Mouse (Mus musculus) telencephalon, adult 2 months (tissue): Measurements from ENCODE around the gene 1600002K03Rik.

Experiments used
- DNase-seq: peaks from one replicate; pipeline ENCODE4 v3.0.0-alpha.2; 2011; ENCODE audit warnings: low read depth, low spot score

Gene 1600002K03Rik

GRCm38 (mm10) chr10:80172527-80173292 lies at the start of gene 1600002K03Rik:
TSS of gene 1600002K03Rik (plus strand) at chr10:80172944.
- DNase-seq = peak; percentile 90

DNA sequence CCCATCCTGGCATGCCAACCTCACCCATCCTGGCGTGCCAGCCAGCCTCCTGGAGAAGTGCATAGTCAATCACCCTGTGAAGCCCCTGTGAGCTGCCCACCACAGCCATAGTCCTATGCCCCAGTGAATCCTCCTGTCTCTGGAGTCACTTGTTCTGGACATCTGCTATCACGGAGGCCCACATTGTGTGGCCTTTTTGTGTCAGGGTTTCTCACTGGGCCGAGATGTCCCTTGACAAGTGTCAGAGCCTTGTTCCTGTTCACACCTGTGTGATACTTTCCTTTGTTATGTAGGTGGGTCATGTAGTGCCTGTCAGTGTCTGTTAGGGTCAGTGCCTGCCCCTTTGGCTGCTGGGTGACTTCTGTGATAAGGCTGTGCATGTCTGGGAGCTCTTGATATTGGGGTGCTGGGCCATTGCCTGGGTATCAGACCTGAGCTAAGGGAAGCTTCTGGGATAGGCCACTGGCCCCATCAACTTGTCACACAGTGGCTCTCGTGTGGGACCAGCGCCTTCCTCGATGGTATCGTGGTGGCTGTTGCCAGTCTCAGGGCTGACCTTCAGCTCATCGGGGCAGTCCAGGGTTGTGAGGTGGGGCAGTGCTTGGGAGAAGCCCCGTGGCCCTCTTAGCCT lies 48.7 kb upstream of the 1600002K03Rik start:
- DNase-seq = no peak

- no peak for DNase-seq
Observed at GRCm38 (mm10) chr10:80127920-80128319, 44.8 kb upstream of the 1600002K03Rik start.

DNA sequence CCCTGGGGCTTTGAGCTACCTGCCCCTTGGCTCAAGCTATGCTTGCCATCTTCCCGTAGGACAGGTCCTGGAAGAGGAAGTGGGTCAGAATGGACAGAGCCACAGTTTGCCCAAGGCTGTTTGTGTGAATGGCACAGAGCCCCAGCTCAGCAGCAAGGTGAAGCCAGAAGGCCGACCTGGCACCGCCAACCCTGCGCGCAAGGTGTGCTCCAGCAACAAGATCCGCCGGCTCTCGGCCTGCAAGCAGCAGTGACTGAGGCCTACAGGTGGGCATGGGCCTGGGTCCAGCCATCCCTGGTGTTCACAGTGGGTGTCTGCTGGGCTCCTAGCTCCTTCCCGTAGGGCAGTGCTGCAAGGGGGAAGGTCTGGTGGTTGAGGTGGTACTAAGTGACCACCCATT lies 42.9 kb upstream of the 1600002K03Rik start:
- DNase-seq = no peak

DNA sequence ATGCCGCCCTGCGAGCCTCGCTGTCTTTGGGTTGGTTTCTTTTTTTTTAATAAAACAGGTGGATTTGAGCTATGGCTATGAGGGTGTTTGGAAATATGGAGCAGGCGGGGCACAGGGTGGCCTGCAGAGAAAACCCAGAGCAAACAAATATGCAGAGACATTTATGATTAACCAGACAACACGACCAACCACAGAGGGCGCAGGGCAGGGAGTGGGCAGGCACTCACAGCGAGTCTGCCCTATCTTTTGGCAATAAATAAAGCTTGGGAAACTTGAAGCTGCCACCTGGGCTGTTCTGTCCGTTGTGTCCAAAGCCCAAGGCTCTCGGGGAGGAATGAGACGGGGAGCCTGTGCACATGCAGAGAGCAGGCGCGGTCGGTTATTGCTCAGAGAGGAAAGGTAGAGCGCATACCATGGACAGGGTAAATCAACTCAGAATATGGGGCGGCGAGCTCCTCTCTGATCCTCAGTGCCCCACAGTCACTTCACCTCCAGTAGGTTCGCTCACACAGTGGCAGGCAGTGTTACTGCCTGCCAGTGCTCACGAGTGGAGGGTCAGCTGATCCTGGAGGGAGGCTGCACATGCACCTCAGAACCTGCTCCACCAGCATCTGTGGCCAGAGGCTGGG lies 42.2 kb upstream of the 1600002K03Rik start:
- no peak for DNase-seq

GRCm38 (mm10) chr10:80131316-80131951 lies 41.3 kb upstream of the 1600002K03Rik start:
- DNase-seq = no peak

DNA sequence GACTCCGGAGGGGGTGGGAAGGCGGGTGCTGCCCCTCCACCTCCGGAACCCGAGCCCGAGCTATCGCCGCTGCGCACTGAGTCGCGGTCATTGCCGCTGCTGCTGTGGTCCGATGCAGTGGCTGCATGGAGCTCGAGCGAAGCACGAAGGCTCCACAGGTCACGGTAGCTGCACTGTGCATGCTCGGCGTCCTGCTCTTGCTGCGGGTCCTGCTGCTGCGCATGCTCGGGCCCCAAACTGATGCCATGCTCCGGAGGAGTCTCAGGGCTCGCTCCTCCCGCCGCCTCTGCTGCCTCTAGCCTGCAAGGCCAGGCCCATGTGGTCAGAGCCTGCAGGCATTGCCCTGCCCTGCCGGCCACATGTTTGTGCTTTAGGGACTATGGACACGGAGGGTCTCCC lies 40.8 kb upstream of the 1600002K03Rik start:
- no peak for DNase-seq

- DNase-seq = no peak
Observed at GRCm38 (mm10) chr10:80133226-80133849, 39.4 kb upstream of the 1600002K03Rik start.

DNA sequence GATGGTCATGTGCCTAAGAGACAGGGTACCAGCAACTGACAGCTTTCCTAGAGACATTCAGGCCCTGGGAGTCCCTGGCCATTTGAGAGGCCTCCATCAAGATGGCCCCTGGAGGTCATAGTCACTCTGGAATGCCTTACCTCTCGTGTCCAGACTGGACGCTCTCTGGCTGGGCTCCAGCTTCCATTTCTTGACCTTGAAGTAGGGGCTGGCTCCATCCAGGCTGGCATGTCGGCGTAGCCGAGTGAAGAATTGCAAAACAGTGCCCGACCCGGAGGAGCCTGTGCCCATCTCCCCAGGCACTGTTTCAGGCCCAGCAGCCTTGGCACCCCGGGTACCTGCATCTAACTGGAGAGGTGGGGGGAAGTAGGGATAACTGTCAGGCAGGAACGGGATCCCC lies 38.3 kb upstream of the 1600002K03Rik start:
- no peak for DNase-seq

- DNase-seq = no peak
Observed at GRCm38 (mm10) chr10:80135161-80135560, 37.6 kb upstream of the 1600002K03Rik start.

DNA sequence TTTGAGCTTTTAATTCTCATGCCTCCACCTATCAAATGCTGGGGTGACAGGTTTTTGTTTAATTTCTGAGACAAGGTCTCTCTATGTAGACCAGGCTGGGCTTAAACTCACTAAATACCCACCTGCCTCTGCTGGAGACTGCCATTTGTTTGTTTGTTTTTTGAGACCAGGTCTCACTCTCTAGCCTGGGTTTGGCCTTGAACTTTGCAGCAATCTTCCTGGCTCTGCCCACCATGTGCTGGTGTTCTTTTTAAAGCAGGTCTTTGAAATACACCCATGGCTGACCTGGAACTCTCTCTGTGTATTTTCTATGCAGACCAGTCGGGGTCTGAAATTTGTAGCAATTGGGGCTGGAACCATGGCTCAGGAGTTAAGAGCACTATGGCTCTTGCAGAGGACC lies 37.1 kb upstream of the 1600002K03Rik start:
- DNase-seq = no peak

DNA sequence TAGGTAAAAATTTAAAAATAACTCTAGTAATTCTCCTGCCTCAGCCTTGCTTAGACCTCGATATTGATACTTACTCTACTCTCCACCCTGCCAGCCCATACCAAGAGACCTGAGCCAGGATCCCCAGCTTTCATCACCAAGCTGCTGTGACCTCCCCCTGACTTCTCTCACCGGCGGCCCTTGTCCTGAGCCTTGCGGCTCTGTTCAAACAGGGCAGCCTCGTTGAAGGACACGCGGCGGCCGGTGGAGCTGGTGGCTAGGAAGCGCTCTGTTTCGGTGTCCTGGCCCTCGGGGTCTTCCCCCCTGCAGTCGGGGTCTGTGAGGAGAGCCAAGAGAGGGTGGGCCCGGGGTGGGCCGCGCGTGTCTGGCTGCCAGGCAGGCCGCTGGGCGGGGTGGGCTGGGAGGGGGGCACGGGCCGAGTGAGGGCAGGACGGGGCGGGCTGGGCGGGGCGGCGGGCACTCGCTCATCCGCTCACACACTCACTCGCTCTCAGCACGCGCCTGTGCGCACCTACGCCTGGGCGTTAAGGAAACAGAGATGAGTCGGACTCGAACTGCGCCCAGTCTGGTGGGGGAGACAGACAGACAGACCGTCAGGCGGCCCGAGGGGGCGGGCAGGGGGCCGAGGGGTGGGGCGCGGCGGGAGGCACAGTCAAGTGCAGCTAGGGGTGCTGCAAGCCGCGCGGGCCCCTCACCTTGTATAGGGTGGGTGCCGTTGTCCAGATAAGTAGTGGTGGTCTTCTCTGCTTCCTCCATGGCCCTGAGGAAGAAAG lies 36.4 kb upstream of the 1600002K03Rik start:
- no peak for DNase-seq

DNA sequence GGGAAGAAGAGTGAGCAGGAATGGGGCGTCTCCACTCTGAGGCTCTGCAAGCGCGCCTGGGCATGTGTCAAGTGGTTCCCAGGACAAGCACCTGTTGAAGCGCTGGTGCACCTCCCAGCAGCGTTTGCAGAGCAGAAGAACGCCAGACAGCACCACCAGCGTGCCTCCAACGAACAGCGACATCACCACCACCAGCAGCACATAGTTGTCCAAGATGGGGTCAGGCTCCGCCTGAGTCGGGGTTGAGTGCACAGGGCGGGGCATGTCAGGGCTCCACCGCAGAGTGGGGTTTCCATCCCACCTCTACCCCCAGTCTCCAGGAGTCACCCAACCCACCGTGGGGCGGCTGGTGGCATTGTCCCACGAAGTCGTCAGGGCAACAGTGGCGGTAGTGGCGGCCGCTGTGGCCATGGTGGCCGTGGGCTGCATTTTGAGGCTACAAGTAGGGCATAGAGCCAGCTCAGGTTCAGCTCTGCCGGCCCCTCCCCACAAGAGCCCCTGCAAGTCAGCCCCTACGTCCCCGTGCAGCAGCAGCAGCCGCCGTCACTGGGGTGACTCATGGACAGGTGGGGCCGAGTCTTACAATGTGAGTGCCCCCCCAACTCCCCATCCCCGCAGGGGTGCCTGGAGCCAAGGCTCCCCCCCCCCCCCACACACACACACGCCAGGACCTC lies 35.7 kb upstream of the 1600002K03Rik start:
- no peak for DNase-seq

GRCm38 (mm10) chr10:80137626-80138552 lies 34.9 kb upstream of the 1600002K03Rik start:
- no peak for DNase-seq

- no peak for DNase-seq
Observed at GRCm38 (mm10) chr10:80138553-80139438, 33.9 kb upstream of the 1600002K03Rik start, which contains the start of gene Atp5d. TSS of gene Atp5d (plus strand) at chr10:80138632.

GRCm38 (mm10) chr10:80139439-80139775 lies 33.3 kb upstream of the 1600002K03Rik start:
- no peak for DNase-seq

GRCm38 (mm10) chr10:80139975-80140665 lies 32.6 kb upstream of the 1600002K03Rik start:
- DNase-seq = no peak

GRCm38 (mm10) chr10:80140666-80141035 lies 32.1 kb upstream of the 1600002K03Rik start, which contains the start of gene Cbarp:
TSS of gene Cbarp (minus strand) at chr10:80140835.
- DNase-seq = no peak
